Mouse (Mus musculus): ENCODE results near the gene Trh. TPM values are rescaled to one million over a fixed set of nuclear protein-coding genes. Genes with fewer than 3 reads are reported as not detected.

Gene Trh
- 5.7 and 13.6 TPM in 2 replicates for polyA plus RNA-seq (2016; fragmentation: Nextera tagmentation; extraction: Ambion mirVana)

GRCm38 (mm10) chr6:92244591-92244990 is at the start of gene Trh:
Gene Trh, minus strand, starts transcription at chr6:92244650.
- Histone ChIP-seq H3K27me3 (ENCODE audit: insufficient read depth, poor library complexity, severe bottlenecking) (peaks cover 57% of the 10 kb centered on the region), H3K4me1 (replicated peaks) (peaks cover 39% of the 10 kb centered on the region), H3K36me3 (no peaks in the 10 kb centered on the region), H3K4me3 (peak within 1 kb of the TSS; percentile 52), H3K27ac (peak within 1 kb of the TSS; percentile 81), H3K9me3 (no peaks in the 10 kb centered on the region)
- WGBS, result under 1% methylated on average over 31 of the region's 31 CpGs
- peak; percentile 34 for DNase-seq (ENCODE audit: low spot score)

GRCm38 (mm10) chr6:92290826-92291225 is 46.4 kb upstream of the Trh start:
- H3K36me3 ChIP-seq, result no peaks in the 10 kb centered on the region
- H3K27ac ChIP-seq, result no peak overlapping the region
- 84% methylated on average over 3 of the region's 3 CpGs for WGBS
- no peaks in the 10 kb centered on the region for H3K9me3 ChIP-seq
- no peaks in the 10 kb centered on the region for H3K27me3 ChIP-seq (ENCODE audit: insufficient read depth, poor library complexity, severe bottlenecking)
- no peaks in the 10 kb centered on the region for H3K4me1 ChIP-seq (replicated peaks)
- H3K4me3 ChIP-seq, result no peak overlapping the region
- no peak for DNase-seq (ENCODE audit: low spot score)

DNA sequence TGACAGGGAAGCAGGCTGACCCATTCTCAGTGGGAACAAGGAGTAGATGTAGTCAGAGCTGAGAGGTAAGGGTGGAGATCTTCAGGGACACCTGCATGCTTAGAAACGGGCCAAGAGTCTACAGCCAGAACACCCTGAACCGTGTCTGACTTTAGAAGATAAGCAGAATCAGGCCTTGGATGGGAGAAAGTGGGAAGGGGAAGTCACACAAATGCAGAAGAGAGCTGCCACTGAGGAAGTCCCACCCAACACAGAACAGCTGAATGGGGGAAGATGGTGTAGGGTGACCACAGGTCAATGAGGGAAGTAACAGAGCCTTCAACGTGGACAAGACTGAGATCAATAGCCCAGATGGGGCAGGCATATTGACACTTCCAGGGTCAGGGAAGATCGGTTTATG is 42.4 kb upstream of the Trh start:
- no peak overlapping the region for H3K27ac ChIP-seq
- no peak for DNase-seq (ENCODE audit: low spot score)
- no peaks in the 10 kb centered on the region for H3K9me3 ChIP-seq
- no peaks in the 10 kb centered on the region for H3K4me1 ChIP-seq (replicated peaks)
- 60% methylated on average over 4 of the region's 4 CpGs for WGBS
- H3K4me3 ChIP-seq, result no peak overlapping the region
- no peaks in the 10 kb centered on the region for H3K27me3 ChIP-seq (ENCODE audit: insufficient read depth, poor library complexity, severe bottlenecking)
- H3K36me3 ChIP-seq, result no peaks in the 10 kb centered on the region

- no peaks in the 10 kb centered on the region for H3K4me1 ChIP-seq (replicated peaks)
- no peaks in the 10 kb centered on the region for H3K36me3 ChIP-seq
- no peaks in the 10 kb centered on the region for H3K9me3 ChIP-seq
- peak; percentile 53 for DNase-seq (ENCODE audit: low spot score)
- 36% methylated on average over 4 of the region's 4 CpGs for whole genome bisulfite sequencing
- no peak overlapping the region for H3K4me3 ChIP-seq
- no peaks in the 10 kb centered on the region for H3K27me3 ChIP-seq (ENCODE audit: insufficient read depth, poor library complexity, severe bottlenecking)
- H3K27ac ChIP-seq, result no peak overlapping the region
Measured at GRCm38 (mm10) chr6:92286258-92286888, 41.9 kb upstream of the Trh start.

- H3K27ac ChIP-seq, result no peak overlapping the region
- 81% methylated on average over 4 of the region's 4 CpGs for WGBS
- no peak for DNase-seq (ENCODE audit: low spot score)
- H3K36me3 ChIP-seq, result no peaks in the 10 kb centered on the region
- H3K9me3 ChIP-seq, result no peaks in the 10 kb centered on the region
- H3K27me3 ChIP-seq (ENCODE audit: insufficient read depth, poor library complexity, severe bottlenecking), result no peaks in the 10 kb centered on the region
- H3K4me3 ChIP-seq, result no peak overlapping the region
- H3K4me1 ChIP-seq (replicated peaks), result no peaks in the 10 kb centered on the region
Measured at GRCm38 (mm10) chr6:92285559-92285958, 41.1 kb upstream of the Trh start.

- Histone ChIP-seq H3K4me3 (no peak overlapping the region), H3K27me3 (ENCODE audit: insufficient read depth, poor library complexity, severe bottlenecking) (no peaks in the 10 kb centered on the region), H3K36me3 (no peaks in the 10 kb centered on the region), H3K9me3 (no peaks in the 10 kb centered on the region), H3K4me1 (replicated peaks) (peaks cover 7% of the 10 kb centered on the region; the same call in 1 of the 2 replicates), H3K27ac (no peak overlapping the region)
- whole genome bisulfite sequencing, result 87% methylated on average over 1 of the region's 1 CpGs
- no peak for DNase-seq (ENCODE audit: low spot score)
Measured at GRCm38 (mm10) chr6:92277179-92277578, 32.7 kb upstream of the Trh start.

DNA sequence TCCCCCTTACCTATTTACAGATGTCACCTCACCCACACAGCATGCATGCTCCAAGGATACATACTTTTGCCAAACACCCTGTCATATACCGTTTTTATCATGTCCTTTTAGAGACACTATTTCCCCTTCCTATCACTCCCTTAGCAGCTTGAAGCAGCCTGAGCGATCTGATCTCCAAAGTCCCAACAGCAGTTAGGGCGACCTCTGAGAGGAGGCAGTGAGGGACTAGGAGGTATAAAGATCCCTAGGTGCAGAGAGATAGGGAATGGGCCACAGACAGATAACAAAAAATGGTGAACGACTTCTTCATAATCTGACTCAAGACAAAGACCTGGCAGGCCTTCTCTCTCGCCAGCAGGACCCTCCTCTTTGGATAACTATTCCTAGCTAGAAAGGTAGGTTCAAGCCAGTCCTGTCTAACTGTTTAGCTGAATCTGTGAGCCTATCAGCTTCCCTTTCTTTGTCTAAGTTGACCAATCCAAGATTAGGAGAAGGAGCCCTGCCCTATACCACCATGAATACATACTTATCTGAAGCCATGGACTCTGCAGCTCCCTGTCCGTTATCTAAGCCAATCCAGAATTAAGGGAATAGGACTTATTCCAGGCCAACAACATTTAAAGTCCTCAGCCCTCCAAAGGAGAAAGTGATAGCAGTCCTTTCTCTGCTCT is 29.3 kb upstream of the Trh start:
- Histone ChIP-seq H3K27me3 (ENCODE audit: insufficient read depth, poor library complexity, severe bottlenecking) (no peaks in the 10 kb centered on the region), H3K27ac (no peak overlapping the region), H3K4me1 (replicated peaks) (peaks cover 8% of the 10 kb centered on the region; the same call in 1 of the 2 replicates), H3K4me3 (no peak overlapping the region), H3K36me3 (no peaks in the 10 kb centered on the region), H3K9me3 (no peaks in the 10 kb centered on the region)
- DNase-seq (ENCODE audit: low spot score), result no peak
- WGBS, result 79% methylated on average over 6 of the region's 6 CpGs

DNA sequence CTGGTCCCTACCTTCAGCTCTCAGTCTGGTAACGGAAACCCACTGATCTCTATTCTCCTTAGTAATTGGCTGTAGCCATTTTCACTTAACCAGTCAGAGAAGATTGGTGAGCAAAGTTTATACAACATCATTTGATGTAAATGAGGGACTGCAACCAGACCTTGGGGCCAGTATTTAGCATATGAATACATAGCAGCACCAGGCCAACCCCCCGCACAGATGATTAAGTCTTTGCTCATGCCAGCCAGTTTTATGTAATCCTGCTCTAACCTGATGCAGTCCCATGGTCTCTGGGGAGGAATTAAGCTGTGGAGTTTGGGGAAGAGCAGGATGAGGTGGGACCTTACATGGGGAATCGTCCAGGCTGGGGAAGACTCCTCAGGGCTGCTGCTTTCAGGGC is 28.2 kb upstream of the Trh start:
- peaks cover 8% of the 10 kb centered on the region; the same call in 1 of the 2 replicates for H3K4me1 ChIP-seq (replicated peaks)
- no peaks in the 10 kb centered on the region for H3K9me3 ChIP-seq

GRCm38 (mm10) chr6:92269019-92269418 is 24.6 kb upstream of the Trh start:
- 13% methylated on average over 4 of the region's 4 CpGs for WGBS
- Histone ChIP-seq H3K27ac (no peak overlapping the region), H3K4me1 (replicated peaks) (peaks cover 8% of the 10 kb centered on the region; the same call in 1 of the 2 replicates), H3K9me3 (no peaks in the 10 kb centered on the region), H3K4me3 (no peak overlapping the region), H3K27me3 (ENCODE audit: insufficient read depth, poor library complexity, severe bottlenecking) (no peaks in the 10 kb centered on the region), H3K36me3 (no peaks in the 10 kb centered on the region)
- peak; percentile 81 for DNase-seq (ENCODE audit: low spot score)

More for the DNA sequence above, 28.2 kb upstream of the Trh start:
- H3K36me3 ChIP-seq, result no peaks in the 10 kb centered on the region
- no peak overlapping the region for H3K27ac ChIP-seq
- 70% methylated on average over 3 of the region's 3 CpGs for WGBS
- no peaks in the 10 kb centered on the region for H3K27me3 ChIP-seq (ENCODE audit: insufficient read depth, poor library complexity, severe bottlenecking)
- no peak overlapping the region for H3K4me3 ChIP-seq
- DNase-seq (ENCODE audit: low spot score), result no peak

DNA sequence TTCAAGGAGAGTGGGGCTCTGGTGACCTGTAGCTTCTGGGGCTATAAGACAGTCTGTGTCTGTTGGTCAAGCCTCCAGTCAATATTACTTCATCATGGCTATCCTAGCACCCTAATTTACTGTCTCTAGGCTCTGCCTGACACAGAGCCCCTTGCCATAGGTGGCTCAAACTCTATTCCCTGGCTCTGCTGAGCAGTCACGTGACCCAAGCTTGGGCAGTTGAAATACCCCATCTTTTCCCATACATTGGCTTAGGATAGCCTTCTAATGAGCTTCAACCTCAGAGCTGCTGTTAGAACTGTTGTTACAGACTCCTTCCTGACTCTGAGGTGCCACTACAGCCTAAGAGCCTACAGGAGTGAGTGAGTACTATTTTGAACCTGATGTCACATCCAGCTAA is 23.6 kb upstream of the Trh start:
- Histone ChIP-seq H3K36me3 (no peaks in the 10 kb centered on the region), H3K4me3 (no peak overlapping the region), H3K9me3 (no peaks in the 10 kb centered on the region), H3K27me3 (ENCODE audit: insufficient read depth, poor library complexity, severe bottlenecking) (no peaks in the 10 kb centered on the region), H3K4me1 (replicated peaks) (peaks cover 8% of the 10 kb centered on the region; the same call in 1 of the 2 replicates), H3K27ac (no peak overlapping the region)
- no peak for DNase-seq (ENCODE audit: low spot score)
- WGBS, result 79% methylated on average over 1 of the region's 1 CpGs

- Histone ChIP-seq H3K36me3 (no peaks in the 10 kb centered on the region), H3K4me3 (no peak overlapping the region), H3K9me3 (no peaks in the 10 kb centered on the region), H3K4me1 (replicated peaks) (no peaks in the 10 kb centered on the region), H3K27ac (no peak overlapping the region), H3K27me3 (ENCODE audit: insufficient read depth, poor library complexity, severe bottlenecking) (no peaks in the 10 kb centered on the region)
- 76% methylated on average over 4 of the region's 4 CpGs for WGBS
- DNase-seq (ENCODE audit: low spot score), result no peak
Measured at GRCm38 (mm10) chr6:92261162-92261843, 16.9 kb upstream of the Trh start.

- Histone ChIP-seq H3K4me3 (no peak overlapping the region), H3K36me3 (no peaks in the 10 kb centered on the region), H3K27me3 (ENCODE audit: insufficient read depth, poor library complexity, severe bottlenecking) (no peaks in the 10 kb centered on the region), H3K4me1 (replicated peaks) (0 out of 2 replicates have a peak, but pooled peaks cover 3% of the 10 kb centered on the region), H3K27ac (no peak overlapping the region), H3K9me3 (peaks cover 6% of the 10 kb centered on the region; the same call in 1 of the 2 replicates)
- DNase-seq (ENCODE audit: low spot score), result no peak
Measured at GRCm38 (mm10) chr6:92255346-92255745, 10.9 kb upstream of the Trh start.
